18 mouse cellular contexts compared by ENCODE assay signal in genomic region chr9:22809621-22810126, GRCm38 (mm10).
DNase-seq lines count a peak whose midpoint lies in the region; ATAC-seq and TF ChIP-seq lines count a peak whose summit lies in the region.
"Had no signal": no experiment of that assay in that cellular context is flagged by ENCODE, and none has a peak within 500 bp of the region (broad histone marks: within the 10 kb centered on the region; RNA-seq: fewer than 3 reads in every experiment).

No protein-coding gene starts in this region.

- TF ChIP-seq POLR2A in MEL (IDR thresholded peaks at IDR 0.05; ENCODE audit: control insufficient read depth in 1 of 2, insufficient read depth in 1 of 2, low read depth in 1 of 2, low read length in 2 of 2, poor library complexity in 1 of 2): peak in 1 of 2 experiments; percentile 63; a peak in 2 of 4 replicates

- H3K79me2 ChIP-seq in MEL (ENCODE audit: control insufficient read depth, insufficient read depth, low read length, poor library complexity): no peaks in the 10 kb centered on the region

- 59% methylated on average over 4 of the region's 4 CpGs for WGBS in liver, embryonic 12.5 days (ENCODE audit: insufficient replicate concordance)
- 61% methylated on average over 4 of the region's 4 CpGs for WGBS in liver, embryonic 16.5 days (ENCODE audit: insufficient replicate concordance)

- peak; percentile 86 for DNase-seq in MEL (ENCODE audit: low read depth, low spot score)
- no peak for DNase-seq in left cerebral cortex, postnatal 14 days (ENCODE audit: low spot score in 2 of 2)
- no peak for DNase-seq in right cerebral cortex, postnatal 14 days
- DNase-seq: adrenal gland, postnatal 10 days; cerebellum, adult 18-20 months; cerebellum, adult 9-11 months; cerebellum, postnatal 36 days; gastrocnemius, postnatal 10 days; heart, adult 2 months had no signal

- peak; percentile 40; the same call in 1 of the 2 replicates for ATAC-seq in liver, embryonic 12.5 days
- peak; percentile 50 for ATAC-seq in liver, embryonic 16.5 days (ENCODE audit: low read depth)
- no peak for ATAC-seq in cerebellum, adult (ENCODE audit: insufficient number of reproducible peaks, low FRiP score, low TSS enrichment)
- ATAC-seq: forebrain, embryonic 16.5 days had no signal

- peak overlapping the region; percentile 58 for H3K4me2 ChIP-seq in liver, embryonic 12.5 days
- H3K4me2 ChIP-seq in liver, embryonic 16.5 days (ENCODE audit: low read depth, low read length): no peak overlapping the region
- H3K4me2 ChIP-seq: embryonic facial prominence, embryonic 13.5 days; forebrain, embryonic 12.5 days; heart, embryonic 12.5 days; hindbrain, embryonic 14.5 days had no signal

- H3K27me3 ChIP-seq in MEL (ENCODE audit: control insufficient read depth in 1 of 2, insufficient read depth in 2 of 2, low read length in 2 of 2): no peaks in the 10 kb centered on the region
- H3K27me3 ChIP-seq in liver, embryonic 12.5 days (replicated peaks): no peaks in the 10 kb centered on the region
- no peaks in the 10 kb centered on the region for H3K27me3 ChIP-seq in liver, embryonic 16.5 days (ENCODE audit: control insufficient read depth, insufficient read depth, low read depth, low read length)
- H3K27me3 ChIP-seq: embryonic facial prominence, embryonic 13.5 days; forebrain, embryonic 12.5 days; heart, embryonic 12.5 days had no signal

- TF ChIP-seq EP300 in MEL (IDR thresholded peaks at IDR 0.05; ENCODE audit: low read depth in 1 of 2, low read length in 2 of 2): peak; percentile 95 to 99

- peaks cover 58 to 62% of the 10 kb centered on the region in 2 experiments for H3K4me1 ChIP-seq in MEL (ENCODE audit: control insufficient read depth in 1 of 2, insufficient read depth in 2 of 2, low read length in 2 of 2)
- peaks cover 83% of the 10 kb centered on the region for H3K4me1 ChIP-seq in liver, embryonic 12.5 days
- H3K4me1 ChIP-seq in liver, embryonic 16.5 days (ENCODE audit: control insufficient read depth, low read depth, low read length): peaks cover 22% of the 10 kb centered on the region
- H3K4me1 ChIP-seq: forebrain, embryonic 12.5 days had no signal

- H3K4me3 ChIP-seq in MEL (ENCODE audit: control insufficient read depth in 1 of 2, insufficient read depth in 1 of 2, low read depth in 2 of 2, low read length in 2 of 2): peak overlapping the region; percentile 13 to 20
- no peak overlapping the region for H3K4me3 ChIP-seq in liver, embryonic 12.5 days
- no peak overlapping the region for H3K4me3 ChIP-seq in liver, embryonic 16.5 days (ENCODE audit: low read depth, low read length)
- H3K4me3 ChIP-seq: embryonic facial prominence, embryonic 13.5 days; forebrain, embryonic 12.5 days; heart, adult 2 months; heart, embryonic 12.5 days; hindbrain, embryonic 10.5 days had no signal

- TF ChIP-seq CTCF in MEL (IDR thresholded peaks at IDR 0.05 in 2 of 3, conservative IDR thresholded peaks at IDR 0.05 in 1 of 3; ENCODE audit: control insufficient read depth in 1 of 3, insufficient read depth in 1 of 3, low read depth in 2 of 3, low read length in 3 of 3, poor library complexity in 1 of 3, severe bottlenecking in 1 of 3): no peak

- peak overlapping the region; percentile 84 for H3K27ac ChIP-seq in MEL (ENCODE audit: control insufficient read depth, low read depth, low read length)
- H3K27ac ChIP-seq in liver, embryonic 12.5 days: peak overlapping the region; percentile 55
- peak overlapping the region; percentile 2; the same call in 1 of the 2 replicates for H3K27ac ChIP-seq in liver, embryonic 16.5 days (ENCODE audit: low read length)
- H3K27ac ChIP-seq: embryonic facial prominence, embryonic 13.5 days; forebrain, embryonic 12.5 days; heart, adult 2 months; hindbrain, embryonic 10.5 days; hindbrain, embryonic 14.5 days had no signal

- peaks cover 0 to 66% of the 10 kb centered on the region in 2 experiments; a peak in 2 of 4 replicates for H3K36me3 ChIP-seq in MEL (ENCODE audit: control insufficient read depth in 1 of 2, insufficient read depth in 2 of 2, low read length in 2 of 2)
- H3K36me3 ChIP-seq in liver, embryonic 12.5 days: no peaks in the 10 kb centered on the region
- H3K36me3 ChIP-seq in liver, embryonic 16.5 days (ENCODE audit: control insufficient read depth, insufficient read depth): no peaks in the 10 kb centered on the region
- H3K36me3 ChIP-seq: embryonic facial prominence, embryonic 13.5 days; forebrain, embryonic 12.5 days; heart, embryonic 12.5 days; hindbrain, embryonic 10.5 days had no signal

- intact Hi-C loops in left cerebral cortex, postnatal 14 days (cut with DNase I): no loop called here

- H3K9ac ChIP-seq in MEL (ENCODE audit: control insufficient read depth, low read depth, low read length, poor library complexity, severe bottlenecking): peak overlapping the region; percentile 50
- H3K9ac ChIP-seq in liver, embryonic 12.5 days: no peak overlapping the region
- H3K9ac ChIP-seq in liver, embryonic 16.5 days (ENCODE audit: low read depth, low read length): no peak overlapping the region
- H3K9ac ChIP-seq: embryonic facial prominence, embryonic 13.5 days; forebrain, embryonic 12.5 days; heart, embryonic 12.5 days; hindbrain, embryonic 14.5 days had no signal

- H3K9me3 ChIP-seq in MEL (replicated peaks; ENCODE audit: insufficient read depth, low read length): no peaks in the 10 kb centered on the region
- H3K9me3 ChIP-seq in liver, embryonic 12.5 days (replicated peaks): no peaks in the 10 kb centered on the region
- no peaks in the 10 kb centered on the region for H3K9me3 ChIP-seq in liver, embryonic 16.5 days (replicated peaks; ENCODE audit: control insufficient read depth, low read length)
- H3K9me3 ChIP-seq: embryonic facial prominence, embryonic 13.5 days; forebrain, embryonic 12.5 days; heart, embryonic 12.5 days; hindbrain, embryonic 10.5 days had no signal

- TF ChIP-seq RAD21 in MEL (IDR thresholded peaks at IDR 0.05; ENCODE audit: low read depth, low read length): no peak

TF ChIP-seq in MEL, 35 proteins besides CTCF, POLR2A, EP300 and RAD21 (continues in another document):
- TF ChIP-seq MAX (IDR thresholded peaks at IDR 0.05; ENCODE audit: low read length) (peak; percentile 75), MEF2A (IDR thresholded peaks at IDR 0.05; ENCODE audit: extremely low read depth, insufficient replicate concordance, low read depth, low read length, poor library complexity, severe bottlenecking) (no peak), ETS1 (IDR thresholded peaks at IDR 0.05; ENCODE audit: low read depth, low read length) (peak; percentile 93), POLR2AphosphoS5 (IDR thresholded peaks at IDR 0.05; ENCODE audit: borderline replicate concordance, low read depth, low read length) (peak; percentile 85; the same call in 1 of the 2 replicates), MAZ (IDR thresholded peaks at IDR 0.05; ENCODE audit: low read depth, low read length) (peak; percentile 73; the same call in 1 of the 2 replicates), CHD2 (IDR thresholded peaks at IDR 0.05; ENCODE audit: low read length) (no peak), KAT2A (conservative IDR thresholded peaks at IDR 0.05; ENCODE audit: low read depth, low read length) (no peak; the same call in 1 of the 2 replicates), SIN3A (IDR thresholded peaks at IDR 0.05; ENCODE audit: low read length) (peak; percentile 88), TCF12 (IDR thresholded peaks at IDR 0.05; ENCODE audit: low read depth, low read length) (peak; percentile 98), NRF1 (IDR thresholded peaks at IDR 0.05; ENCODE audit: insufficient read depth, low read depth, low read length, poor library complexity, severe bottlenecking) (no peak), POLR2AphosphoS2 (IDR thresholded peaks at IDR 0.05; ENCODE audit: low read length) (peak; percentile 56; the same call in 1 of the 2 replicates), TAL1 (IDR thresholded peaks at IDR 0.05; ENCODE audit: low read length) (peak; percentile 67), JUND (IDR thresholded peaks at IDR 0.05; ENCODE audit: low read depth, low read length) (peak; percentile 41; the same call in 1 of the 2 replicates), ZMIZ1 (IDR thresholded peaks at IDR 0.05; ENCODE audit: low read depth, low read length) (peak; percentile 64), RCOR1 (IDR thresholded peaks at IDR 0.05; ENCODE audit: low read depth, low read length) (peak; percentile 97), BHLHE40 (IDR thresholded peaks at IDR 0.05; ENCODE audit: borderline replicate concordance, low read depth, low read length) (peak; percentile 75; the same call in 1 of the 2 replicates), MAFK (IDR thresholded peaks at IDR 0.05; ENCODE audit: borderline replicate concordance, low read depth, low read length) (peak; percentile 79), GATA1 (IDR thresholded peaks at IDR 0.05; ENCODE audit: low read depth, low read length) (peak; percentile 99), ZKSCAN1 (IDR thresholded peaks at IDR 0.05; ENCODE audit: low read depth, low read length) (no peak), MXI1 (IDR thresholded peaks at IDR 0.05; ENCODE audit: low read depth, low read length) (peak; percentile 69; the same call in 1 of the 2 replicates), MYC (IDR thresholded peaks at IDR 0.05; ENCODE audit: low read depth, low read length) (peak; percentile 93), USF1 (IDR thresholded peaks at IDR 0.05; ENCODE audit: low read depth, low read length) (peak; percentile 65; the same call in 1 of the 2 replicates), ELF1 (IDR thresholded peaks at IDR 0.05; ENCODE audit: low read depth, low read length) (peak; percentile 83), ZNF384 (IDR thresholded peaks at IDR 0.05; ENCODE audit: low read depth, low read length) (no peak), ZC3H11A (IDR thresholded peaks at IDR 0.05; ENCODE audit: low read depth, low read length) (no peak), CHD1 (IDR thresholded peaks at IDR 0.05; ENCODE audit: low read depth, low read length) (no peak), TBP (IDR thresholded peaks at IDR 0.05; ENCODE audit: low read depth, low read length) (peak; percentile 71), UBTF (IDR thresholded peaks at IDR 0.05; ENCODE audit: borderline replicate concordance, insufficient read depth, low read depth, low read length) (no peak), SMC3 (IDR thresholded peaks at IDR 0.05; ENCODE audit: low read depth, low read length) (no peak), E2F4 (IDR thresholded peaks at IDR 0.05; ENCODE audit: borderline replicate concordance, low read depth, low read length) (no peak), USF2 (IDR thresholded peaks at IDR 0.05; ENCODE audit: borderline replicate concordance in 1 of 2, insufficient read depth in 1 of 2, low read depth in 1 of 2, low read length in 2 of 2) (no peak), HCFC1 (IDR thresholded peaks at IDR 0.05; ENCODE audit: low read depth, low read length) (peak; percentile 70; the same call in 1 of the 2 replicates), NELFE (IDR thresholded peaks at IDR 0.05; ENCODE audit: low read depth, low read length) (no peak), MYB (IDR thresholded peaks at IDR 0.05; ENCODE audit: low read depth, low read length) (no peak)

Comparison
In these comparisons a context has a peak if more than half of its experiments do, and no peak if none do; other contexts are left out.
1. H3K27ac ChIP-seq: peak in every context shown above with its lines; median percentile 84 in MEL; 55 in liver, embryonic 12.5 days; 2 in liver, embryonic 16.5 days.
2. H3K4me3 ChIP-seq: peak in MEL (2 of 2); none in liver, embryonic 12.5 days (single experiment) and liver, embryonic 16.5 days (single experiment).